Mouse (Mus musculus): Measurements from ENCODE around the gene Klk6. TPM values are rescaled to one million over a fixed set of nuclear protein-coding genes. Genes with fewer than 3 reads are reported as not detected.

Klk6 gene
- polyA plus RNA-seq, 1 experiment from 2014 or later = not detected

- Histone ChIP-seq H3K27me3 (replicated peaks) (peaks cover 5% of the 10 kb centered on the region), H3K4me3 (replicated peaks) (no peak overlapping the region), H3K36me3 (no peaks in the 10 kb centered on the region), H3K9ac (replicated peaks) (no peak overlapping the region), H3K27ac (replicated peaks) (no peak overlapping the region), H3K9me3 (replicated peaks) (no peaks in the 10 kb centered on the region), H3K4me2 (no peak overlapping the region), H3K4me1 (no peaks in the 10 kb centered on the region)
- no peak for ATAC-seq (ENCODE audit: low FRiP score)
- WGBS = 83% methylated on average over 3 of the region's 3 CpGs
These were observed 36.2 kb upstream of the Klk6 start for GRCm38 (mm10) chr7:43788096-43788495.

GRCm38 (mm10) chr7:43789295-43789694 lies 35.0 kb upstream of the Klk6 start:
- Histone ChIP-seq H3K9me3 (replicated peaks) (no peaks in the 10 kb centered on the region), H3K36me3 (no peaks in the 10 kb centered on the region), H3K27me3 (replicated peaks) (0 out of 2 replicates have a peak, but pooled peaks cover 3% of the 10 kb centered on the region), H3K9ac (replicated peaks) (no peak overlapping the region), H3K4me1 (no peaks in the 10 kb centered on the region), H3K27ac (replicated peaks) (no peak overlapping the region), H3K4me2 (no peak overlapping the region), H3K4me3 (replicated peaks) (no peak overlapping the region)
- no peak for ATAC-seq (ENCODE audit: low FRiP score)
- WGBS = 83% methylated on average over 2 of the region's 2 CpGs

GRCm38 (mm10) chr7:43791591-43791990 lies 32.7 kb upstream of the Klk6 start, which contains the start of gene Klk9:
TSS of gene Klk9 (plus strand) at chr7:43791891.
- Histone ChIP-seq H3K9me3 (replicated peaks) (no peaks in the 10 kb centered on the region), H3K27ac (replicated peaks) (no peak within 1 kb of the TSS), H3K4me3 (replicated peaks) (no peak within 1 kb of the TSS), H3K27me3 (replicated peaks) (peaks cover 23% of the 10 kb centered on the region), H3K4me1 (peaks cover 11% of the 10 kb centered on the region), H3K36me3 (no peaks in the 10 kb centered on the region), H3K4me2 (no peak within 1 kb of the TSS), H3K9ac (replicated peaks) (no peak within 1 kb of the TSS)
- no peak for ATAC-seq (ENCODE audit: low FRiP score)
- WGBS = 75% methylated on average over 7 of the region's 7 CpGs

GRCm38 (mm10) chr7:43796355-43796754 lies 27.9 kb upstream of the Klk6 start:
- Histone ChIP-seq H3K27ac (replicated peaks) (no peak overlapping the region), H3K27me3 (replicated peaks) (peaks cover 37% of the 10 kb centered on the region), H3K4me2 (peak overlapping the region; percentile 87), H3K36me3 (no peaks in the 10 kb centered on the region), H3K4me1 (peaks cover 22% of the 10 kb centered on the region), H3K9ac (replicated peaks) (peak overlapping the region; percentile 45), H3K9me3 (replicated peaks) (no peaks in the 10 kb centered on the region), H3K4me3 (replicated peaks) (peak overlapping the region; percentile 53)
- 5% methylated on average over 8 of the region's 8 CpGs for WGBS
- ATAC-seq (ENCODE audit: low FRiP score) = peak; percentile 43

GRCm38 (mm10) chr7:43797333-43797769 lies 26.9 kb upstream of the Klk6 start, which contains the start of gene Klk8:
TSS of gene Klk8 (plus strand) at chr7:43797577.
- peak within 1 kb of the TSS; percentile 87 for H3K4me2 ChIP-seq
- H3K4me3 ChIP-seq (replicated peaks) = peak within 1 kb of the TSS; percentile 53
- H3K36me3 ChIP-seq = no peaks in the 10 kb centered on the region
- peaks cover 37% of the 10 kb centered on the region for H3K27me3 ChIP-seq (replicated peaks)
- ATAC-seq (ENCODE audit: low FRiP score) = peak; percentile 74
- no peaks in the 10 kb centered on the region for H3K9me3 ChIP-seq (replicated peaks)
- no peak within 1 kb of the TSS for H3K27ac ChIP-seq (replicated peaks)
- H3K9ac ChIP-seq (replicated peaks) = peak within 1 kb of the TSS; percentile 45
- H3K4me1 ChIP-seq = peaks cover 22% of the 10 kb centered on the region
- WGBS = under 1% methylated on average over 28 of the region's 28 CpGs

- H3K4me2 ChIP-seq = peak overlapping the region; percentile 87
- H3K36me3 ChIP-seq = no peaks in the 10 kb centered on the region
- H3K4me1 ChIP-seq = peaks cover 22% of the 10 kb centered on the region
- peak overlapping the region; percentile 45; the same call in 1 of the 2 replicates for H3K9ac ChIP-seq (replicated peaks)
- ATAC-seq (ENCODE audit: low FRiP score) = peak; percentile 46; the same call in 1 of the 2 replicates
- no peaks in the 10 kb centered on the region for H3K9me3 ChIP-seq (replicated peaks)
- peak overlapping the region; percentile 53 for H3K4me3 ChIP-seq (replicated peaks)
- H3K27ac ChIP-seq (replicated peaks) = no peak overlapping the region
- H3K27me3 ChIP-seq (replicated peaks) = peaks cover 37% of the 10 kb centered on the region
- 37% methylated on average over 13 of the region's 13 CpGs for WGBS
These were observed 26.3 kb upstream of the Klk6 start for GRCm38 (mm10) chr7:43797844-43798462.

GRCm38 (mm10) chr7:43799876-43800275 lies 24.4 kb upstream of the Klk6 start:
- 74% methylated on average over 7 of the region's 7 CpGs for WGBS
- Histone ChIP-seq H3K9me3 (replicated peaks) (no peaks in the 10 kb centered on the region), H3K27ac (replicated peaks) (no peak overlapping the region), H3K9ac (replicated peaks) (no peak overlapping the region), H3K4me3 (replicated peaks) (no peak overlapping the region), H3K36me3 (no peaks in the 10 kb centered on the region), H3K4me2 (no peak overlapping the region), H3K4me1 (peaks cover 22% of the 10 kb centered on the region), H3K27me3 (replicated peaks) (peaks cover 30% of the 10 kb centered on the region)
- ATAC-seq (ENCODE audit: low FRiP score) = no peak

GRCm38 (mm10) chr7:43810994-43811393 lies 13.3 kb upstream of the Klk6 start, which contains the start of gene Klk7:
TSS of gene Klk7 (plus strand) at chr7:43811294.
- Histone ChIP-seq H3K27me3 (replicated peaks) (no peaks in the 10 kb centered on the region), H3K36me3 (no peaks in the 10 kb centered on the region), H3K4me2 (no peak within 1 kb of the TSS), H3K4me1 (no peaks in the 10 kb centered on the region), H3K9me3 (replicated peaks) (no peaks in the 10 kb centered on the region), H3K27ac (replicated peaks) (no peak within 1 kb of the TSS), H3K9ac (replicated peaks) (no peak within 1 kb of the TSS), H3K4me3 (replicated peaks) (no peak within 1 kb of the TSS)
- ATAC-seq (ENCODE audit: low FRiP score) = no peak
- WGBS = 61% methylated on average over 5 of the region's 5 CpGs

- no peak for ATAC-seq (ENCODE audit: low FRiP score)
- WGBS = 88% methylated on average over 7 of the region's 7 CpGs
These were observed 9.1 kb upstream of the Klk6 start for GRCm38 (mm10) chr7:43815211-43815610.

GRCm38 (mm10) chr7:43816746-43817145 lies 7.6 kb upstream of the Klk6 start:
- Histone ChIP-seq H3K9ac (replicated peaks) (no peak overlapping the region), H3K27me3 (replicated peaks) (no peaks in the 10 kb centered on the region)
- ATAC-seq (ENCODE audit: low FRiP score) = no peak

More at GRCm38 (mm10) chr7:43815211-43815610, 9.1 kb upstream of the Klk6 start:
- Histone ChIP-seq H3K27me3 (replicated peaks) (no peaks in the 10 kb centered on the region), H3K36me3 (no peaks in the 10 kb centered on the region), H3K9ac (replicated peaks) (no peak overlapping the region), H3K4me2 (no peak overlapping the region), H3K9me3 (replicated peaks) (no peaks in the 10 kb centered on the region), H3K4me1 (no peaks in the 10 kb centered on the region), H3K27ac (replicated peaks) (no peak overlapping the region), H3K4me3 (replicated peaks) (no peak overlapping the region)

GRCm38 (mm10) chr7:43821581-43821980 lies 2.7 kb upstream of the Klk6 start:
- no peak overlapping the region for H3K4me2 ChIP-seq
- H3K9ac ChIP-seq (replicated peaks) = no peak overlapping the region

More at GRCm38 (mm10) chr7:43816746-43817145, 7.6 kb upstream of the Klk6 start:
- no peaks in the 10 kb centered on the region for H3K4me1 ChIP-seq
- H3K4me3 ChIP-seq (replicated peaks) = no peak overlapping the region
- no peak overlapping the region for H3K27ac ChIP-seq (replicated peaks)
- H3K36me3 ChIP-seq = no peaks in the 10 kb centered on the region
- no peaks in the 10 kb centered on the region for H3K9me3 ChIP-seq (replicated peaks)
- no peak overlapping the region for H3K4me2 ChIP-seq

GRCm38 (mm10) chr7:43826056-43826455 lies 1.8 kb downstream of the Klk6 start:
- no peak overlapping the region for H3K4me2 ChIP-seq
- no peak overlapping the region for H3K9ac ChIP-seq (replicated peaks)
- H3K9me3 ChIP-seq (replicated peaks) = no peaks in the 10 kb centered on the region
- no peak overlapping the region for H3K4me3 ChIP-seq (replicated peaks)
- H3K4me1 ChIP-seq = no peaks in the 10 kb centered on the region
- no peaks in the 10 kb centered on the region for H3K27me3 ChIP-seq (replicated peaks)
- 92% methylated on average over 5 of the region's 5 CpGs for WGBS
- no peak overlapping the region for H3K27ac ChIP-seq (replicated peaks)
- H3K36me3 ChIP-seq = no peaks in the 10 kb centered on the region
- ATAC-seq (ENCODE audit: low FRiP score) = no peak

More at GRCm38 (mm10) chr7:43821581-43821980, 2.7 kb upstream of the Klk6 start:
- Histone ChIP-seq H3K9me3 (replicated peaks) (no peaks in the 10 kb centered on the region), H3K27ac (replicated peaks) (no peak overlapping the region), H3K36me3 (no peaks in the 10 kb centered on the region), H3K4me1 (no peaks in the 10 kb centered on the region), H3K27me3 (replicated peaks) (no peaks in the 10 kb centered on the region), H3K4me3 (replicated peaks) (no peak overlapping the region)
- 95% methylated on average over 7 of the region's 7 CpGs for WGBS
- ATAC-seq (ENCODE audit: low FRiP score) = no peak
